Mouse (Mus musculus) C2C12 (cell line): ENCODE measurements around the gene Susd4. TPM values are rescaled to one million over a fixed set of nuclear protein-coding genes. Genes with fewer than 3 reads are reported as not detected.

Experiments used
- H3K27me3 ChIP-seq: one replicate; pipeline ENCODE4 v1.6.1; 2011; ENCODE audit not compliant: control insufficient read depth, insufficient read depth, insufficient read length
- H3K36me3 ChIP-seq: one replicate; pipeline ENCODE4 v1.6.1; 2011; ENCODE audit not compliant: control insufficient read depth, insufficient read depth
- H3K4me3 ChIP-seq: one replicate; pipeline ENCODE4 v1.5.1; 2011; ENCODE audit warnings: mild to moderate bottlenecking, control low read depth; ENCODE audit not compliant: poor library complexity, insufficient read depth, severe bottlenecking
- H3K79me2 ChIP-seq: one replicate; pipeline ENCODE4 v1.6.1; 2011; ENCODE audit not compliant: control insufficient read depth, insufficient read depth
- H3K79me3 ChIP-seq: one replicate; pipeline ENCODE4 v1.6.1; 2011; ENCODE audit warnings: low read depth, control low read depth
- H3ac ChIP-seq: one replicate; pipeline ENCODE3; 2011; ENCODE audit warnings: low read depth; ENCODE audit not compliant: control insufficient read depth, insufficient read length
- CEBPB ChIP-seq: IDR thresholded peaks from one replicate; pipeline ENCODE4 v1.6.1; 2011; ENCODE audit warnings: low read depth, mild to moderate bottlenecking, control low read depth, moderate library complexity
- CTCF ChIP-seq: IDR thresholded peaks from one replicate; pipeline ENCODE4 v1.5.1; 2011; ENCODE audit not compliant: control insufficient read depth, insufficient read depth, insufficient read length
- FOSL1 ChIP-seq: IDR thresholded peaks from one replicate; pipeline ENCODE4 v1.8.0; 2011; ENCODE audit warnings: mild to moderate bottlenecking, low read length; ENCODE audit not compliant: poor library complexity, insufficient read depth, severe bottlenecking
- MAX ChIP-seq: IDR thresholded peaks from one replicate; pipeline ENCODE4 v1.6.1; 2011; ENCODE audit warnings: mild to moderate bottlenecking, control low read depth
- MYOD1 ChIP-seq: IDR thresholded peaks from one replicate; pipeline ENCODE4 v1.6.1; 2011; ENCODE audit warnings: low read depth; ENCODE audit not compliant: control insufficient read depth, insufficient read length
- MYOG ChIP-seq: IDR thresholded peaks from one replicate; pipeline ENCODE4 v1.6.1; 2011; ENCODE audit not compliant: control insufficient read depth, insufficient read length; ENCODE audit errors: extremely low read depth
- USF1 ChIP-seq: IDR thresholded peaks from one replicate; pipeline ENCODE4 v1.6.1; 2011; ENCODE audit warnings: low read depth, mild to moderate bottlenecking, control low read depth, moderate library complexity
- polyA plus RNA-seq: library from polyadenylated mRNA; unstranded; fragments of >200 nt; fragmentation: generic; extraction: Trizol; gene quantifications from one replicate; pipeline ENCODE4 v1.2.1, GENCODE M21; 2012; ENCODE audit warnings: missing spikeins

Gene Susd4
- polyA plus RNA-seq, 1 experiment = 0.07 TPM

- no peaks in the 10 kb centered on the region for H3K79me3 ChIP-seq
- no peaks in the 10 kb centered on the region for H3K27me3 ChIP-seq
- no peak for TF ChIP-seq CTCF
- TF ChIP-seq CEBPB = no peak
- TF ChIP-seq FOSL1 = no peak
- no peak for TF ChIP-seq MYOD1
- no peak for TF ChIP-seq USF1
- TF ChIP-seq MYOG = no peak
- TF ChIP-seq MAX = no peak
- H3K79me2 ChIP-seq = no peaks in the 10 kb centered on the region
- no peaks in the 10 kb centered on the region for H3K36me3 ChIP-seq
- H3ac ChIP-seq = no peak overlapping the region
- H3K4me3 ChIP-seq = no peak overlapping the region
These were observed 164.5 kb downstream of the Susd4 start for GRCm38 (mm10) chr1:182927878-182928851.

- H3K27me3 ChIP-seq = no peaks in the 10 kb centered on the region
- no peaks in the 10 kb centered on the region for H3K79me2 ChIP-seq
- H3K79me3 ChIP-seq = no peaks in the 10 kb centered on the region
- TF ChIP-seq USF1 (no peak), CTCF (no peak), MYOD1 (no peak)
- no peak overlapping the region for H3ac ChIP-seq
- no peaks in the 10 kb centered on the region for H3K36me3 ChIP-seq
- no peak overlapping the region for H3K4me3 ChIP-seq
These were observed 171.8 kb downstream of the Susd4 start for GRCm38 (mm10) chr1:182935469-182935868.

- H3K27me3 ChIP-seq = no peaks in the 10 kb centered on the region
- no peaks in the 10 kb centered on the region for H3K79me3 ChIP-seq
- H3K36me3 ChIP-seq = no peaks in the 10 kb centered on the region
- TF ChIP-seq CTCF (no peak), CEBPB (no peak), MYOD1 (no peak)
- no peak overlapping the region for H3ac ChIP-seq
- no peak overlapping the region for H3K4me3 ChIP-seq
- no peaks in the 10 kb centered on the region for H3K79me2 ChIP-seq
These were observed 173.9 kb downstream of the Susd4 start for GRCm38 (mm10) chr1:182937486-182938120.

GRCm38 (mm10) chr1:182941921-182942320 lies 178.3 kb downstream of the Susd4 start:
- no peak overlapping the region for H3K4me3 ChIP-seq
- no peaks in the 10 kb centered on the region for H3K36me3 ChIP-seq
- no peak for TF ChIP-seq CEBPB
- no peak for TF ChIP-seq CTCF
- TF ChIP-seq USF1 = no peak
- no peak for TF ChIP-seq FOSL1
- TF ChIP-seq MYOG = no peak
- TF ChIP-seq MAX = no peak
- TF ChIP-seq MYOD1 = no peak
- no peaks in the 10 kb centered on the region for H3K79me2 ChIP-seq
- H3K27me3 ChIP-seq = no peaks in the 10 kb centered on the region
- H3ac ChIP-seq = no peak overlapping the region
- no peaks in the 10 kb centered on the region for H3K79me3 ChIP-seq

GRCm38 (mm10) chr1:182943911-182944310 lies 180.3 kb downstream of the Susd4 start:
- TF ChIP-seq MYOD1 (no peak), CTCF (no peak), MAX (no peak), MYOG (no peak), CEBPB (no peak), USF1 (no peak), FOSL1 (no peak)

GRCm38 (mm10) chr1:182944638-182945037 lies 181.0 kb downstream of the Susd4 start:
- Histone ChIP-seq H3K79me3 (no peaks in the 10 kb centered on the region), H3K79me2 (no peaks in the 10 kb centered on the region), H3K4me3 (no peak overlapping the region), H3K36me3 (no peaks in the 10 kb centered on the region), H3K27me3 (no peaks in the 10 kb centered on the region), H3ac (no peak overlapping the region)
- TF ChIP-seq USF1 (no peak), MYOG (no peak), FOSL1 (peak; percentile 91), CTCF (no peak), CEBPB (peak; percentile 97), MAX (no peak)

More at GRCm38 (mm10) chr1:182943911-182944310, 180.3 kb downstream of the Susd4 start:
- Histone ChIP-seq H3K27me3 (no peaks in the 10 kb centered on the region), H3K36me3 (no peaks in the 10 kb centered on the region), H3K4me3 (no peak overlapping the region), H3K79me2 (no peaks in the 10 kb centered on the region), H3ac (no peak overlapping the region), H3K79me3 (no peaks in the 10 kb centered on the region)
